Mouse (Mus musculus) kidney, embryonic 14.5 days (tissue): ENCODE measurements around the gene Itk. TPM values are rescaled to one million over a fixed set of nuclear protein-coding genes. Genes with fewer than 3 reads are reported as not detected.

Experiments used
- ATAC-seq: fragments of 200-750 bp; cut with Nextera tagmentation; 2 replicates; pipeline ENCODE4 v1.8.0; 2017; ENCODE audit warnings: moderate number of reproducible peaks, mild to moderate bottlenecking, moderate TSS enrichment, moderate library complexity; ENCODE audit not compliant: low FRiP score, low TSS enrichment
- H3K27ac ChIP-seq: fragments of 300-500 bp; sonication (generic); 2 replicates; pipeline ENCODE4 v1.5.1; 2014; ENCODE audit warnings: low read depth, mild to moderate bottlenecking, low read length, moderate library complexity, mixed read lengths
- H3K27me3 ChIP-seq: fragments of 300-500 bp; sonication (generic); 2 replicates; pipeline ENCODE4 v1.6.1; 2014; ENCODE audit warnings: mild to moderate bottlenecking, low read length; ENCODE audit not compliant: control insufficient read depth, insufficient read depth
- H3K36me3 ChIP-seq: fragments of 300-500 bp; sonication (generic); 2 replicates; pipeline ENCODE4 v1.6.1; 2014; ENCODE audit warnings: low read length, mixed read lengths; ENCODE audit not compliant: control insufficient read depth, insufficient read depth
- H3K4me1 ChIP-seq: fragments of 300-500 bp; sonication (generic); 2 replicates; pipeline ENCODE4 v1.6.1; 2014; ENCODE audit warnings: low read length, mixed read lengths; ENCODE audit not compliant: control insufficient read depth, insufficient read depth
- H3K4me2 ChIP-seq: fragments of 300-500 bp; sonication (generic); replicated peaks from 2 replicates; pipeline ENCODE4 v1.6.1; 2014; ENCODE audit warnings: low read depth, mild to moderate bottlenecking, low read length
- H3K4me3 ChIP-seq: fragments of 300-500 bp; sonication (generic); 2 replicates; pipeline ENCODE4 v1.5.1; 2014; ENCODE audit warnings: mild to moderate bottlenecking, low read length
- H3K9ac ChIP-seq: fragments of 300-500 bp; sonication (generic); 2 replicates; pipeline ENCODE4 v1.6.1; 2014; ENCODE audit warnings: low read depth, mild to moderate bottlenecking, low read length, moderate library complexity
- H3K9me3 ChIP-seq: fragments of 300-500 bp; sonication (generic); 2 replicates; pipeline ENCODE4 v1.6.1; 2016; ENCODE audit warnings: low read length; ENCODE audit not compliant: control insufficient read depth
- WGBS: fragments of 180-500 bp; shearing (Covaris S2); extraction: QIAGEN DNeasy Blood & Tissue Kit; methylation state at CpG from one replicate; pipeline ENCODE4 v1.1.7; 2014; 5-methylcytosine and 5-hydroxymethylcytosine counted together
- polyA plus RNA-seq: library from polyadenylated mRNA; unstranded; fragments of >200 nt; fragmentation: Nextera tagmentation; extraction: Ambion mirVana; gene quantifications from 2 replicates; pipeline ENCODE4 v1.2.1, GENCODE M21; 2014

Gene Itk
- polyA plus RNA-seq, 1 experiment from 2014 or later: 0.58 TPM

DNA sequence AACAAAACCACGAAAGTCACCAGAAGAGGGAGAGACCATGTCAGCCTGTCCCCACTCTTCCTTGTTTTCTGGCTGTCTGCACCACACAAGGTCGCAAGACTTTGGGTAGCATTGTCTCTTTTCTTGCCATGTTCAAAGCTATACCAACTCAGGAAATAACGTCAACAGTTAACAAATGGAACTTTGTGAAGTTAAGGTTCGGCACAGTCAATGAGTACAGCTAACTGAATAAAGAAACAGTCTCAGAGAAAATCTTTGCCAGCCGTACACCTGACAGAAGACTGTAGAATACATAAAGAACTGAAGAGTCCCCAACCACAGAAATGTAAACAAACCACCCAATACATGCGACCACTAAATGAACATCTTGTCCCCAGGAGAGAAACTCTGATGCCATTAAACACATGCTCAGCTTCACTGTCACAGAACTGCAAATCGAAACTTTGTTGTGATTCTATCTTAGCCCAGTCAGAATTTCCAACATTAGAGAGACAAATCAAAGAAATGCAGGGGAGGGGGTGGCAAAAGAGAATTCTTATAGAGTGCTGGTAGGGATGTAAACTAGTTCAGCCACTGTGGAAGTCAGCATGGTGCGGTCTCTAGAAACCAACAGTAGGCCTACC lies 16.9 kb downstream of the Itk start:
- no peaks in the 10 kb centered on the region for H3K27me3 ChIP-seq
- no peak overlapping the region for H3K4me3 ChIP-seq
- WGBS: 87% methylated on average over 8 of the region's 8 CpGs
- H3K27ac ChIP-seq: no peak overlapping the region
- no peaks in the 10 kb centered on the region for H3K4me1 ChIP-seq
- H3K9me3 ChIP-seq: no peaks in the 10 kb centered on the region
- H3K36me3 ChIP-seq: no peaks in the 10 kb centered on the region
- no peak for ATAC-seq
- H3K4me2 ChIP-seq: no peak overlapping the region
- no peak overlapping the region for H3K9ac ChIP-seq

DNA sequence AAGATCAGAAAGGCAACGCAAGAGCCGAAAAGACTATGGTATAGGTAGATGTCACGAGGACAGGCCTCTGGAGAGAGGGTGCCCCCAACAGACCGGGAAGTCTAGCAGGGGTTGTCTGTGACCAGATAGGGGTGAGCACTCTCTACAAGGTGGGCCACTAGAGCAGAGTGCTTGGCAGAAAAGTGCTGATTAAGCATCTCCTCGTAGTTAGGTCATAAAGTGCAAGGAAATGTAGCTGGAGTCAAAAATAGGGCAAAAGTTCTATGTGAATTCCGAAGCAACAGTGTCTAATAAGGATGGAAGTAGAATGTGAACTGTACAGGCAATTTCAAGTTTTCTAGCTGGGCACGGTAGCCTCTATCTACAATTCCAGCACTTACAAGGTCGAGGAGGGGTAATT lies 18.1 kb downstream of the Itk start:
- WGBS: 91% methylated on average over 8 of the region's 8 CpGs
- H3K4me3 ChIP-seq: no peak overlapping the region
- ATAC-seq: no peak
- no peak overlapping the region for H3K27ac ChIP-seq
- no peak overlapping the region for H3K9ac ChIP-seq
- H3K9me3 ChIP-seq: no peaks in the 10 kb centered on the region
- no peaks in the 10 kb centered on the region for H3K4me1 ChIP-seq
- no peak overlapping the region for H3K4me2 ChIP-seq
- H3K36me3 ChIP-seq: no peaks in the 10 kb centered on the region
- H3K27me3 ChIP-seq: no peaks in the 10 kb centered on the region

DNA sequence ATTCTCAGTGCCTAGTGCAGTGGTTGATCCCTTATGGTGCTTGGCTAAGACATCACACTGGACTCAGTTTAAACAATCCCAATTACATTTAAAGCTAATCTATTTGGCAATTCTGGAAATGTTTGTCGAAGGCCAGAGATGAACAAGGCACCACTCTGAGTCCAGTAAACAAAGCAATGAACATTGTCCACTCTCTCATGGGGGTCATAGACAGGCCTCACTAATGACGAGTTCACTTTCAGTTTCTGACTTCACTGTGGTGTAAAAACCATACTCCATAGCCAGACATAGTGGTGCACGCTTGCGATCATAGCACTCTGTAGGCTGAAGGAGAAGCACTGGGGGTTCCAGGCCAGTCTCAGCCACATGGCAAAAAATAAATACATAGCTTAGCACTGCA lies 18.9 kb downstream of the Itk start:
- Histone ChIP-seq H3K4me3 (no peak overlapping the region), H3K27me3 (no peaks in the 10 kb centered on the region), H3K9me3 (no peaks in the 10 kb centered on the region), H3K4me1 (no peaks in the 10 kb centered on the region), H3K36me3 (no peaks in the 10 kb centered on the region), H3K27ac (no peak overlapping the region), H3K4me2 (no peak overlapping the region), H3K9ac (no peak overlapping the region)
- 89% methylated on average over 4 of the region's 4 CpGs for WGBS
- no peak for ATAC-seq

DNA sequence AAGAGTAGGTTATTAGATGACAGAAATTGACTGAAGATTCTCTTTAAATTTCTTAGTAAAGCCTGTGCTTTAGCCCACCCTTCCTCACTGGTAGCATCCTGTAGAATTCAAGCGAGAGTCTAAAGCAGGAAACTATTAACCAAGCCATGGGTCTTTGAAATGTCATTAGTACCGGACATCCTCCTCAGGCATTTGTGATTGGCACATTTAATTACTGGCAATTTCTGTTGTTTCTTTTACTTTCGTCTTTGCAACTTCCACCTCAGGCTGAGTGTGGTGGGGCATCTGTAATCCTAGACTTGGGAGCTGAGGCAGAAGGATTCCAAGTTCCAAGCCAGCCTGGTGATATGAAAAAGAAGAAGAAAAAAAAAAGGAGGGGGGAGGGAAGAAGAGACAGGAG lies 23.0 kb downstream of the Itk start:
- no peaks in the 10 kb centered on the region for H3K36me3 ChIP-seq
- H3K4me2 ChIP-seq: no peak overlapping the region
- no peak overlapping the region for H3K9ac ChIP-seq
- WGBS: 34% methylated on average over 3 of the region's 3 CpGs
- H3K27ac ChIP-seq: no peak overlapping the region
- H3K4me3 ChIP-seq: no peak overlapping the region
- H3K4me1 ChIP-seq: no peaks in the 10 kb centered on the region
- no peaks in the 10 kb centered on the region for H3K9me3 ChIP-seq
- no peaks in the 10 kb centered on the region for H3K27me3 ChIP-seq
- ATAC-seq: no peak

DNA sequence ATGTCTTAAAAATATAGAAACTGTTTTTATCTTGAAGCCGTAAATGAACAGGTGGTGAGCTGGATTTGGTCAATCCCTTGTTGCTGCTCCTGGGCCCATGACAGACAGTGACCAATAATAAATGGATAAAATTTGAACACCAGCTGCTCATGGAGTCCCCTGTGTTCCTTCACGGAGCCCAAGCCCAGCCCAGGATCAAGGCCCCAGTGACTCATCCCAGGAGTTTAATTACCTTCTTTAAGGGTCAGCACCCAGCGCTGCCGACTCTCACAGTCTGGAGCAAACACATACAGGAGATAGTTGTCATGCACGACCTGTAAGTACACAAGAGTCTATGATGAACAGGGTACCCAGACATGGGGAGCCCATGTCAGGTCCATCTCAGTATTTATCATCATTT lies 23.6 kb downstream of the Itk start:
- Histone ChIP-seq H3K4me2 (no peak overlapping the region), H3K9me3 (no peaks in the 10 kb centered on the region), H3K36me3 (no peaks in the 10 kb centered on the region), H3K4me3 (no peak overlapping the region), H3K27ac (no peak overlapping the region), H3K4me1 (no peaks in the 10 kb centered on the region), H3K27me3 (no peaks in the 10 kb centered on the region), H3K9ac (no peak overlapping the region)
- 59% methylated on average over 5 of the region's 5 CpGs for WGBS
- no peak for ATAC-seq

DNA sequence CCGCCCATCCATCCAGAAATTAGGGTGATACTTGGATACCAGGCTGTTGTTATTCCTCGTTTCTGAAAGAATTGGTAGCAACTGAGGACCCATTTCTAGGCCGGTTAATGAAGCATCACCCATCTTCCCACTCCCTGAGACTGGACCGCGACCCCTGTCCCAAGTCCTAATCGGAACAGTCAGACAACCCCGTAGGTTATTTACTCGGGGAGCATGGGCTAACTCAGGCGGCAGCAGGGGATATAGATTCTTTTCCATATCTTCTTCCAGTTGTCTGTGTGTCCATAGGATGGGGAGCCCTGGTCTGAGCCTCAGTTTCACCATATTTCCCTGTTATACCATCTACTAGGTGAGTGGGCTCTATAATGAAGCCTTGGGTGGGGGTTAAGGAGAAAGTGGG lies 25.5 kb downstream of the Itk start:
- H3K27me3 ChIP-seq: no peaks in the 10 kb centered on the region
- no peak overlapping the region for H3K4me3 ChIP-seq
- WGBS: 88% methylated on average over 9 of the region's 9 CpGs
- no peaks in the 10 kb centered on the region for H3K36me3 ChIP-seq
- no peaks in the 10 kb centered on the region for H3K9me3 ChIP-seq
- H3K4me1 ChIP-seq: no peaks in the 10 kb centered on the region
- H3K27ac ChIP-seq: no peak overlapping the region
- H3K9ac ChIP-seq: no peak overlapping the region
- no peak for ATAC-seq
- H3K4me2 ChIP-seq: no peak overlapping the region

DNA sequence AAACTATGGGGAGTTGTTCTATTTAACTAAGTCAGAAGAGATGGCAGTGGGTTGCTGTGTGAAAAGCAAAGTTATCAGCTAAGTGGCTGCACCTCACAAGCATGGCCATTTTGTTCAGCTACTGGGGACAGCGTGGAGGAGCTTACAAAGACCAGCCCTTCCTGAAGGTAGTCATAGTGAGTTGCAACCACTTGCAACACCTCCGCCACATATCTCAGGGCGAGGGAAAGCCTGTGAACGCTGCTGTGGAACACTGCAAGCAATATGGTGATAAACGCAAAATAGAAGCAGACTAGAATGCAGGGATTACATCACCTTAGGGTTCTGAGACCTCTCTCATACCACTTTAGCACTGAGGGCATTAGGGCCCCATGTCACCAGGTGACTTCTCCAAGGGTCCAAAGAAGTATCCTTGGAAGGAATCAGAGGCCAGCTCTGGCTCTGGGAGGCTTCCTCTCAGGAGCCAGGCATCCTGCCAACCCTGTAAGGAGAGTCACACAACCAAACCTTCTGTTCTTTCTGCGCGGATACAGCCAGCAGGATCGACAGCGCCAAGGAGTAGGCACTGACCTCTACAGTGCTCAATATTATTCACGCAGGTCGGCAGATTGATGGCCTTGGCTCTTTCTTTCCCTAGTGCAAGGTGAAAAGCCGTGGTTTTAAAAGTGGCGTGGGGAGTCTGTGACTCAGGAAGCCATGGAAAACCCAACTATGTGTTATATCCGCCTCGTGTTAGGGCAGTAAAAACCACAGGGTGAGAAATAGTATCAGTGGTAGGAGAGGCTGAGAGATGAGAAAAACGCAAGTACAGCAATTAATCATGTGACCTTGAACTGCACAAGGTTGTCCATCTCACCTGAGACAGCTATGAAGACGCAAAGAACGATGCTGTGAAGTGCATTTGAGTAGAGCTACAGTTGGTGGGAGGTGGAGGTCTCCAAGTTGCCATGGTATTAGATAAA lies 27.0 kb downstream of the Itk start:
- Histone ChIP-seq H3K27ac (no peak overlapping the region), H3K27me3 (no peaks in the 10 kb centered on the region), H3K9ac (no peak overlapping the region), H3K4me3 (no peak overlapping the region), H3K4me1 (no peaks in the 10 kb centered on the region), H3K4me2 (no peak overlapping the region), H3K9me3 (no peaks in the 10 kb centered on the region), H3K36me3 (no peaks in the 10 kb centered on the region)
- WGBS: 73% methylated on average over 18 of the region's 18 CpGs
- no peak for ATAC-seq

DNA sequence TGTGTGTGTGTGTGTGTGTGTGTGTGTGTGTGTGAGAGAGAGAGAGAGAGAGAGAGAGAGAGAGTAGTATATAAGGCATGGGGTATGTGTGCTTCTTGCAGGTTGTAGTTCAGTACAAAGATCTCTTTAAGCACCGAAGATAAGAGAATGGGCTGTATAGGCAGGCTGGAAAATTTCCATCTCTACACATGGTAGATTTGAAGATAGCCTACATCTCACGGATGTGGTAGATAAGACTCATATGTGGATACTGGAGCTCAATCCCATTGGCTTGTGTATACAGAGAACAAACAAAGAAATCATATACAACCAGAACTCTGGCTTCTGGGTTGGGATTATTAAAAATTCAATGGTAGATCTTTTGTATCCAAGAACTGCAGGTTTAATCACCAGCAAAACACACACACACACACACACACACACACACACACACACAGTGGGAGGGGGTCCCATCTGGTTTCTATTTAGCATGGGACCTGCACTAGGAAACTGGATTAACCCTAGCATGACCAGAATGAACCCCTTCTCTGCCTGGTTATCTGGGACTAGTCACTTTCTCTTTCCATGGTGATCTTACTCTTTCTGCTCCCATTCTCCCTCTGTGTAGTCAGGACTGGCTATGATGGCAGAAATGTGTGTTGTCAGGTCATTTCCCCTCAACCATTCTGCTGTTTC lies 28.2 kb downstream of the Itk start:
- H3K36me3 ChIP-seq: no peaks in the 10 kb centered on the region
- H3K4me2 ChIP-seq: no peak overlapping the region
- ATAC-seq: no peak
- no peak overlapping the region for H3K4me3 ChIP-seq
- no peaks in the 10 kb centered on the region for H3K4me1 ChIP-seq
- no peak overlapping the region for H3K9ac ChIP-seq
- H3K9me3 ChIP-seq: no peaks in the 10 kb centered on the region
- no peaks in the 10 kb centered on the region for H3K27me3 ChIP-seq
- 88% methylated on average over 2 of the region's 2 CpGs for WGBS
- no peak overlapping the region for H3K27ac ChIP-seq

DNA sequence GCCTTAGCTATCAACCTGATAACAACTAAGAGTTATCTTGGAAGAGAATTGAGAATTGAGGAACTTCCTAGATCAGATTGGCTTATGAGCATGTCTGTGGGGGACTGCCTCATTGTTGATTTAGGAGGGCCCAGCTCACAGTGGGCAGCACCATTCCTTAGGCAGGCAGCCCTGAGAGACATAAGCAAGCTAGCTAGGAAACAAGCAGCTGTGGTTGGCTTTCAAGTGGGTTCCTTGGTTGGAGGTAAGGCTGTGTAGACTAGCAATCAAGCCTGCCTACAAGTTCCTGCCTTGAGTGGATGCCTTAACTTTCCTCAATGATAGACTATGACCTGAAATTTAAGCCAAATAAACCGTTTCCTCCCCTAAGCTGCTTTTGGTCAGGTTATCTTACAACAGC lies 30.9 kb downstream of the Itk start:
- Histone ChIP-seq H3K27ac (no peak overlapping the region), H3K4me2 (no peak overlapping the region), H3K9ac (no peak overlapping the region), H3K36me3 (no peaks in the 10 kb centered on the region), H3K27me3 (no peaks in the 10 kb centered on the region), H3K4me1 (no peaks in the 10 kb centered on the region), H3K4me3 (no peak overlapping the region), H3K9me3 (no peaks in the 10 kb centered on the region)
- 71% methylated on average over 1 of the region's 1 CpGs for WGBS
- ATAC-seq: no peak
